Mouse (Mus musculus) ES-CJ7 (cell line): ENCODE results near the gene Slc25a38.

ENCODE experiments used
- DNase-seq: peaks from one replicate; pipeline ENCODE4 v3.0.0; 2011; ENCODE audit warnings: low read depth, low spot score

Slc25a38 gene

DNA sequence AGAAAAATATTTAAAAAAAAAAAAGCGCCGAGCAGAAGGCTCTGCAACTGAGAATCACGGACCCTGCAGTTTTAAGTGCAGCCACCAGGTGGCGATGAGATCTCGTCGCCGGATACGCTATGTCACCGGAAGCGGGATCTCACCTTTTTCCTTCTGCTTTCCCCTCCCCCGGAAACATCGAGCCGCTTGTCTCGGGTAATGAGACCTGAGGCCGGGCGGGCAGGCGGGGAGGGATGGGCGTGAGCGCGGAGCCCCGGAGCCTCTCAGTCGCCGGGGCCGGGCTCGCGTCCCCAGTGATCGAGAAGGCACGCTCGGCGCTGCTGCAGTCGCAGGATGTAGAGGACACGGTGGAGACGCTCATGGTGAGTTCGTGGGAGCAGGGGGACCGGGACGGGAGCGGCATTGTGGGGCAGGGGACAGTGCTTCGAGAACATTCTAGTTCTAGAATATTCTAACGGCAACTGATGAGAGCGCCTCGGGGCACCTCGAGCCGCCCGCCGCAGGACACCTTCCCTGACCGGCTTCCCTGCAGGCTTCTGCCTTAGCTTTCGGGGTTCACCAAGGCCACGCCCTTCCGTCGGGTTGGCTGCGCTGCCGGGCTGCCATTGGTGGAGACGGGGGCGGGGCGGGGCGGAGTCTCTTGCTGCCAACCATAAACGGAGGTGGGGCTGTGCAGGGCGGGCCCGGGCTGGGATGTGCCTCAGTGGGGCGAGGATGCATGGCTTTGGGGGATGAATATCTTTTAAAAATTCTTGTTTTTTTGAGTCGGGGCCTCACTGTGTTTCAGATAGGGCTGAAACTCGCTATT lies at the start of gene Slc25a38:
TSS of gene Slc25a38 (plus strand) at position 164 of the 808 bp plus-strand sequence.
- DNase-seq: peak; percentile 96

DNA sequence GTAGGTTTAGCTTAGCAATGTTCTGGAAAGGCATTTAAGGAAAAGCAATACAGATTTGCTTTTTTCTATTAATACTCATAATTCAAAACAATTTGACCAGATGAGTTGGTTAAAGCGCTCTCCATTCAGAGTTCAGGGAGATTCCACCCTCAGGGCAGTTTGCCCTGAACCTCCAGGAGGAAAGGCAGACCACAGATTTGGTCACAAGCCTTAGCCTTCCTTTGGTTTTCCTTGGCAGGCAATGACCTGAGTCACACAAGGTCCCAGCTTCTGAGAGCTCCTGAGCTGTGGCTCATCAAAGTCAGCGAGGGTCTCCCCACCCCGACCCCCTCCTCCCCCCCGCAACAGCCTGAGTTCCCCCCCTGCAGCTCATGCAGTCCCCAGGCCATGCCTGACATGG lies 45.9 kb upstream of the Slc25a38 start:
- DNase-seq: no peak

DNA sequence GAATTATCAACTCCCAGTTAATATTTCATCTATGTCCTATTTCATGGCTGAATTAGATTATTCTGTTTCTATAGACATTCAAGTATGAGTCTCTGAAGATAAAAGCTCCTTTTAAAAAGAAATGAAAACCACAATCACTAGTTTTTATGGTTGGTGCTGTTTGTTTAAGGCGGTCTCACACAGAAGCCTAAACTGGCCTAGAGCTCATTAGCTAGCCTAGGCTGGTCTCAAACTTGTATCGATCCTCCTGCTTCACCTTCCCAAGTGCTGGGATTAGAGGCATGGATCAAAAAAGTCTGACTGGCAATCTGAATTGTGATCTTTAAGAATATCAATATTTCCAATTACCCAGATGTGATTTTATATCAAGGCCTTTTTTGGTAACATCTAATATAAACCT lies 42.6 kb upstream of the Slc25a38 start:
- no peak for DNase-seq

DNA sequence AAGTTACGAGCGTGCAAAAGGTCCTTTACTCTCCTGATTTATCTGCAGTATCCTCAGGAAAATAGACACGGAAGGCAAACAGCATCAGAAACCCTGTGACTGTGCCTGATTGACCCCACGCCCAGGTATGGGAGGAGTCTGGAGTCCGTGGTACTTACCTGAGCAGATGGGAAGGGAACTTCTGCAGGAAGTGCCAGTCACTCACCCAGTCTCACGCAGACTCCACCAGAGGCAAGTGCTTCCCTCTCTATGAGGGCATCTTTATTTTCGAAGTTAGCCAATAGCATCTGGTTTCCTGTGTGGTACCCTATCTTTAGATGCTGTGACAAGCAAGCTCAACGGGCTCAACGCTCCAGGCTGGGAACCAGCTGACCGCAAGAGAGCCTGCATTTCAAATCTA lies 42.1 kb upstream of the Slc25a38 start:
- no peak for DNase-seq

DNA sequence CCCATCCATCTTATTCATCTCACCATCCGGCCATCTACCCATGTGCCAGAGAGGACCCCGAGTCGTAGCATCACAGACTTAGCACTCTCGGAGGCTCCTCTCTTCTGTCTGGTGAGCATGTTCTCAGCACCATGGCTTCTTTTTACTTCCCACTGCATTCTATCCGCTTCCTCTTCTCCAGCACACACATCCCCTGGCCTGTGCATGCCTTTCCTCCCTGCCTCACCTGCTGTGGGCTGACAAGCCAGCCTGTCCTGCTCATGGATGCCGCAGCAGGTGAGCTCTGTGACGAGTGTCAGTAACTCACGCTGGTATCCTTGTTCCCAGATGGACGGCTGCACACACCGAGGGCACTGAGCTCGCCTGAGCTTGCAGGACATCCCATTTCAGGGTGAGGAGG lies 40.4 kb upstream of the Slc25a38 start, which contains the start of gene Cx3cr1:
TSS of gene Cx3cr1 (minus strand) at position 101 of the 400 bp plus-strand sequence.
- DNase-seq: no peak

DNA sequence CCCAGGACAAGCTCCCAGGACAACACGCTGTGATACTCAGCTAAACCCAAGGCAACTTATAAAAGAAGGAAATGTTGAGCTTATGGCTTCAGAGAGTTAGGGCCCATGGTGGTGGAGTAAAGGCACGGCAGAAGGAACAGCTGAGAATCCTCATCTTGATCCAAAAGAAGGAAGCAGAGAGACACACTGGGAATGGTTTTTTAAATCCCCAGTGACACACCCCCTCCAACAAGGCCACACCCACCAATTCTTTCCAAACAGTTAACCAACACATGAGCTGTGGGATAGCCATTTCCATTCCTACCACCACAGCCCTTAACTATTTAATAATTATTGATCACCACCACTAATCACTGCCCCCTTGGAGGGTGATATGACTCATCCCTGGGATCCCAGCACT lies 38.9 kb upstream of the Slc25a38 start:
- DNase-seq: no peak

DNA sequence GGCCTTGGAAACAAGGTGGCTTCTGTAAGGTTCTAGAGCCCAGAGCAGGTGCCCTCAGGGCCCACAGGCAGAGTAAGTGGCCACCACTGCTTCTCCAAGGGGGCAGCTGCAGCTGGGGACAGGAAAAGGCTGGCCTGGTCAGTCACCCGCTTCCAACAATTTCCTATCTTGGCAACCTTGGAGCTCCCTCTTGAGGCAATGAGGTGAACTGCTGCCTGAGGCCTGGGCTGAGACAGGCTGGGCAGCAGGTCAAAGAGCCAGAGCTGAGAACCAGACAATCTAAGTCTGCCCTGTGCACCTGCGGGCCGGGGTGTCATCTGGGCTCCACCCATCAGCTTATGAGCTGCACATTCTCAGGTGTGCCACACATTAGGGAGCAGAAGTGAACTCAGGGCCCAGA lies 37.0 kb upstream of the Slc25a38 start:
- DNase-seq: peak; percentile 57

DNA sequence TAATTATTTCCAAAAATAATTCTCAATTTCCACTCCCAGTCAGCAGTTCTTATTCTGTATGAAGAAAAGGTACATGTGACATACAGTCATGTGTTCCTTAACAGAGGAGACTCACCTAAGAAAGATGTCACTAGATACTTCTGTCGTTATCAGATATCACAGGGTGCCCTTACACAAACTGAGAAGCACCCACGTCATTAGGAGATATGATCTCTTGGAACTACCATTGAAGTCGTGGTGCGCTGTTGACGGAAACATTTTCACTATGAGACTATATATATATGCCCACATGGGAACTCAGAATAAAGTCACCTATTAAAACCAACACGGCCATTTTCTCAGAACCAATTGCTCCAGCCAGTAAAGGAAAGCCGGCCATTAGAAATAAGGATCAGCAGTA lies 35.7 kb upstream of the Slc25a38 start:
- DNase-seq: no peak

DNA sequence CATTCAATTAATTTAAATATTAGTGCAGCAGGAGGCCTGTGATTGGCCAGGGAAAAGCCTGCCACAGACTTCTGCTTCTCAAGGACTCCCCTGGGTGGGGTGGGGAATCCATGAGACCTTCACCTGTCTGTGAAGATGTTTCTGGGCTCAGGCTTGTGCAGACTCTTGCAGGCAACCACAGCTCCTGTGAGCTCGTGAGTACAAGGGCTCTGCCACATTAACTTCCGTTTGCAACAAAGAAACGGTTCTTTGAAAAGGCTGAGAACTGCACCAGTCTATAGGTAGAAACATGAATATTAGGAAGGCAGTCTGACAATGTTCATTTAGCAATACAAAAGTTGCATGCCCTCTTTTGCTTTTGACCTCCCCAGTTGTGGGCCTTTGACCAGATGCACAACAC lies 31.9 kb upstream of the Slc25a38 start:
- no peak for DNase-seq

DNA sequence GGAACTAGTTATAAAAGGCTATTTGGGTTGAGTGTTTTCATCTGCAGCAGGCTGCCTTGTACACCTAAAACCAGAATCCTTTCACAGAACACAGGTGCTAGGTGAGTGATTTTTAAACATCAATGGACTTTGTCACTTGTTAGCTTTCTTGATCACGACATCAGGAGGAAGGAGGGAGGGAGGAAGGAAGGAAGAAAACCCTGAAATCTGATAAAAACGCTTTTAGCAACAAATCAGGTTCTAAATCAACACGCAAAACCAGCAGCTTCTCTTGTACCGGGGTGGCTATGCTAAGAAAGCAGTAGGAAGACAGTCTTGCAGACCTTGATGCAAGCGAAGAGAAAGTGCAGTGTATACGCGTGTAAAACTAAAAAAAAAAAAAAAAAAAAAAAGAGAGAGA lies 30.3 kb upstream of the Slc25a38 start:
- no peak for DNase-seq

DNA sequence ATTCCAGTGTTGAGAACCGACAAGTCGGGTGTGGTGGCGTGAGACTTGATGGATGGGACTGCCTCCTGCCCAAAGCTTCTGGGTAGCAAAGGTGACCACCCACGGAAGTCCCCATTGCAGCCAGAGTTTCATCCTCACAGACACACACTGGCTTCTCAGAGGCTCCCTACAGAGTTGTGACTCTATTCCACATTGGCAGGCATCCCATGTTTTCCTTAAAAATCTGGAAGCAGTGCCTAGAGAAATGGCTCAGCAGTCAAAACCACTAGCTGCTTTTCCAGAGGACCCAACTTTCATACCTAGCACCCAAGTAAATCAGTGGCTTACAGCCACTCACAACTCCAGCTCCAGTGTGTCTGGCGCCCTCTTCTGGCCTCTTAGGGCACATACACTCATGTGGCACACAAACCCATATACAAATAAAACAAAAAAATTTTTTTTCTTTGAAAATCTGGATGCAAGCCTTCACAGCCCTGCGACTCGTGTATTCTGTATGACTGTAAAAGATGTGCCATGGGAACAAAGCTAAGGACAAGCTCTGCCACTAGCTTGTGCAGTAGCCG lies 29.5 kb upstream of the Slc25a38 start:
- DNase-seq: peak; percentile 49

DNA sequence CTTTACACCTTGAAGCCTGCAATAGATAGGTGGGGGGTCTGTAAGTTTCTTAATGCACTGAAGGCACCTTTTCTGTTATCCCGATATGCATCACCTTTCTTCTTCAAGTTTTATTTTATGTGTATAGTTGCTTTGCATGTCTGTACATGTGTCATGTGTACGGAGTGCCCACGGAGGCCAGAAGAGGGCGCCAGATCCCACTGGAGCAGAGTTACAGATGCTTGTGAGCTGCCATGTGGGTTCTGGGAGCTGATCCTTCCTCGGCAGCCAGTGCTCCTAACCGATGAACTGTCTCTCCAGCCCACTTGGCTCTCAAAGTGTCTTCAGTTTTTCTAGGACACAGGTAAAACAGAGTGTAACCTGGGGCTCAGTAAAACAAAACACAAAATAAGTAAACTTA lies 28.9 kb upstream of the Slc25a38 start:
- peak; percentile 79 for DNase-seq

DNA sequence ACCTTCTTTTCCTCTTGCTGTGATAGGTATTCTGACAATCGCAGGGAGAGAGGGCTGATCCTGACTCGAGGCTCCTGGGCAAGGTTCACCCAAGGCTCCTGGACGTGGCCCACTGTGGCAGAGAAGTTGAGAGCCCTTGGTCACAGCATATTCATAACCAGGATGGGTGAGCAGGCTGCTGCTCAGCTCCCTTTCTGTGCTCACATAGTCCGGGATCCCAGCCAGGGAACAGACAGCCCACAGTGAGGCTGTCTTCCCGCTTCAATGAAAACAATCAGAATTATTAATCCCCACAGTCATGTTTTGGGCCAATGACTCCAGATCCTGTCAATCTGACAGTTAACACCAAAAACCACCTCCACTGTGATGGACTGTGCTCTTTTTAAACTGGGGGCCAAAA lies 28.2 kb upstream of the Slc25a38 start:
- no peak for DNase-seq

DNA sequence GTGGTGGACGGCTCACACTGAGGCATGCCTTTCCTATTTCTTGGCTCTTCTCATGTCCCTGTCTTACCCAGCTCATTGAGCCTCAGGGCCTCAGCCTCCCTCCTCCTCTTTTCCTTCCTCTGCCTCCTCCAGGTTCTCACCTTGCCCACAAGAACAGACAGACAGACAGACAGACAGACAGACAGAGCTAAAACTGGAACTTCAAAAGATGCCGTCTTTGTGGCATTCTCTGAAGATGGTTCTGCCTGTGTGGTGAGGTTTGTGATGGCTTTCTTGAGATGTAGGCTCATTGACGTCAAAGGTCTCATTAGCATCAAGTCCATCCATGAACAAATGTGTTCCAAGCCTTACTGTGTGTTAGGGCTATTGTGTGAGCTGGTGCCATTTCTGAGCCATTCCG lies 27.5 kb upstream of the Slc25a38 start:
- DNase-seq: no peak

DNA sequence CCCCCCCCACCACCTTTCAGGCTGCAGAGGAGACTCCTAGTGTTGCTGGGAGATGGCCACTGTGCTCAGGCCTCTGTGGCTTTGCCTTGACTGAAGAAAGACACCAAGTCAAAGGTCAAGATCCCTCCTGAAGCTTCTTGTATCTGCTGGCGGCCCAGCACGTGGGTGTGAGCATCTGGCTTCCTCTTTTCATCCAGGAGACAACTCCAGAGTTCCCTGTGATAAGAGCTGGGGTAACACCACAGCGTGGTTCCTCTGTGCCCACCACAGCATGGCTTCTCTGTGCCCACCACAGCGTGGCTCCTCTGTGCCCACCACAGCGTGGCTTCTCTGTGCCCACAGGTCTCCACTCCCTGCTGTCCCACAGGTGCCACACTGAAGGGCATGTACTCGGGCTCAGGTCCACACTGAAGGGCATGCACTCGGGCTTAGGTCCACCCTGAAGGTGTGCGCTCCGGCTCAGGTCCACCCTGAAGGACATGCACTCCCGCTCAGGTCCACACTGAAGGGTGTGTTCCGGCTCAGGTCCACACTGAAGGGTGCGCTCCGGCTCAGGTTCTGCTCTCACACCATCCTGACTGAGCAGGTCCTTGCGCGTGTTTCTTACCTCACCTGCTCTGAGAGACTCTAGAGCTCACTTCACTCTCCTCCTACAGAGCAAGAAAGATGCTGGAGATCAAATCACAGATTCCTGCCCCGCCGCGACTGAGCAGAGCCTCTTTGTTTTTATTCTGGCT lies 26.8 kb upstream of the Slc25a38 start:
- DNase-seq: no peak

DNA sequence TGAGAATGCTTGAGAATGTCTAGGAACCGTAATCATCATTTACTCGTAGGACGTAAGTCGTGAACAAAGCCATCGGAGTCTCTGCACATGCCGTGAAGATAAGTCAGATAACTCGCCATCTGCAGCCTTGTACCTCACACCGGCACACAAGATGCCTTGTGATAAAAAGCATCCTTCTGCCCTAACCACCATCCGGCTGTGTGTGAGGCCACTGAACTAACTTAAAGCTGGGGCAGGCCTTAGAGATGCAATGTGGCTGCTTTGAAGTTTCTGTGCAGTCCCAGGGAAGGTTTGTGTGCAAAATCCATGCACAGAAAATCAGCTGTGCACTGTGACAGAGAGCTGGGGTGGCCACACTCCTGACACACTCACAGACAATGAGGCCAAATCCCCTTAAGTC lies 25.8 kb upstream of the Slc25a38 start:
- DNase-seq: no peak

DNA sequence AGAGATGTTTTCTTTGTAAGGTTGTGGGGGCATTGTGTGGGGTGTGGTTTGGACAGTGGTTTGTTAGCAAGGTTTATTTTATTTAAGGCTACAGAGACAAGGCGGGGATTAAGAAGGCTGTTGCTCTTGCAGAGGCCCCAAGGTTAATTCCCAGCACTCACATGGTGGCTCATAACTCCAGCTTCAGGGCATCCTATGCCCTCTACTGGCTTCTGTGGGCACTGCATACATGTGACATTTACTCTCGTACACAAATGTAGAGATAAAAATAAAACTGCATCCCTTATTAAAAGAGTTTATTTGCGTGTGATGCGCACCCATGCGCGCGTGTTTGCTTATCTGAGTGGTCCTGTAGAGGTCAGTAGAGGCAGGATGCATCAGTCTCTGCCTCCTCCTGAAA lies 21.0 kb upstream of the Slc25a38 start:
- peak; percentile 53 for DNase-seq

DNA sequence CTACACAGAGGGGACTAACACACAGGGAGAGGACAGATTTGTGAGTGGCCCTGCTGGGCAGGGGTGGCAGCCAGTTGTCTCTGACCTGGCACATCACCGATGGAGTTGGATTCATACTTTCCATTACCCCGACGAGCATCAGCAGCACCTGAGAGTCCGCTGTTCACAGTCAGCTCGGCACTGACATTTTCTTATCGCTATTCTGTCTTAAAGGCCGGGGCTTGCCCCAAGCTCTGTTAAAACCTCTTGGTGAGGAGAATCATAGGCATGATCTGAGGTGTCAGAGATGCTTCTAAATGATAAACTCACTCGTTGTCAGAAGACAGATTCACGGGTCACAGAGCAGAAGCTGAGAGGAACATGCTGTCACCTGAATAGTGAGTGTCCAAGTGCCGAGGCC lies 19.1 kb upstream of the Slc25a38 start:
- no peak for DNase-seq

DNA sequence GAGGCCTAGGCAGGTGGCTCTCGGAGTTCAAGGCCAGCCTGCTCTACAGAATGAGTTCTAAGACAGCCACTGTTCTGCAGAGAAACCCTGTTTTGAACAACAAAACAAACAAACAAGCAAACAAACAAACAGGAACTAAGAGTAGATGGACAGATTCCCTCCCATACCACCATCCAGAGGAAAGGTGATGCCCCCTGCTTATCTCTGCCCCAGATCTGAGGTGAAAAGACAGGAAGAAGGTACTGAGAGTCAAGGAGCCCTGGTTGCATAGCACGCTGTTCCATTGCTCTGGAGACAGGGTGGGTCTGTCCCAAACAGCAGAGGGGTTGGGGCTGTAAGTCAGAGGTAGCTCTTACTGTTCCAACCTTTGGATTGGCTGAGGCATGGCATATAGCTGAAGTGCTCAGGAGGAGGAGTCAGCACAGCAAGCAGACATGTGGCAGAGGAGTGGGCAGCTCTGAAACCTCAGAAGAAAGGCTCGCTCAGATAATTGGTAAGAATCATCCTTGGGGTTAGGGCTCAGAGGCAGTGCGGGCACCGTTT lies 18.4 kb upstream of the Slc25a38 start, which contains the start of gene Ccr8:
TSS of gene Ccr8 (plus strand) at position 419 of the 543 bp plus-strand sequence.
- no peak for DNase-seq

DNA sequence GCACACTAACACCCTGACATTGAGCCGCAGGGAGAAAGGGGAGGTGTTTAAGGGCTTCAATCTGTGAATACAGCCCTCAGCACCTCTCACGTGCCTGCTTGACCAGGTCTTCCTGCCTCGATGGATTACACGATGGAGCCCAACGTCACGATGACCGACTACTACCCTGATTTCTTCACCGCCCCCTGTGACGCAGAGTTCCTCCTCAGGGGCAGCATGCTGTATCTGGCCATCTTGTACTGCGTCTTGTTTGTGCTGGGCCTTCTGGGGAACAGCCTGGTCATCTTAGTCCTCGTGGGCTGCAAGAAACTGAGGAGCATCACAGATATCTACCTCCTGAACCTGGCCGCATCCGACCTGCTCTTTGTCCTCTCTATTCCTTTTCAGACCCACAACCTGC lies 16.5 kb upstream of the Slc25a38 start:
- no peak for DNase-seq

DNA sequence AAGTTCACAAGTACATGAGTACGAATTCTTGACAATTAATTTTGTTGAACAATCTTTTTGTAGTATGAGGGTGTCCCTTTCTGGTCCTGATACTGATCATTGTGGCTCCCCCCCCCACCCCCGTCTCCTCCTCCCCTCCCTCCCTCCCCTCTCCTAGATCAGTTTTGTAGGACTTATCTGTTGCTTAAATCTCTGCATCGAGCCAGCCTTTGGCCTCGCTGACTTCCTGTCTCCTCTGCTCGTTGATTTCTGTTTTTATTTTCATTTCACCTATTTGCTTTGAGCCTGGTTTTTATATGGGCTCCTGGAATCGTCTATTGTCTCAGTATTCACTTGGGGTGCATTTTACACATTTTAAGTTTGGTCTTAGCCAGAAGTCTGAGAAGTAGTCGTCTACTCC lies 14.3 kb upstream of the Slc25a38 start:
- no peak for DNase-seq

DNA sequence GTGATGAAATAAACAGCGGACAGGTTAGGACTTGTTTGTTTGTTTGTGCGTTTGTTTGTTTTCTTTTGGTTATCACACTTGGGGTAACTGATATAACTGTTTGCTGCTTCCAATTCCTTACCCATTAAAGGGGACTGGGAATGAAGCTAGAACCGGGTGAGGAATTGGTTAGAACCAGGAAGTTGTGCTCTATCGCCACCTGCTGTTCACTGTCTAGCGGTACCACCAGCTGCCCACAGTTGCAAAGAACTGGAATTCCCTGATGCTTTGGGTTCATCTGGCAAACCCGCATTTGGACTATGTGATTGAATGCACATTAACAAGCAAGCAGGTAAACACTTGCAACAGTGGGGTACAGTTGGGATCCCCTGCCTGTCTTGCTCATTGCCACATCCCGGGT lies 11.5 kb upstream of the Slc25a38 start:
- DNase-seq: peak; percentile 87
